Mouse (Mus musculus) embryonic facial prominence, embryonic 15.5 days (tissue): Measurements from ENCODE around the gene Ggact. TPM values are rescaled to one million over a fixed set of nuclear protein-coding genes. Genes with fewer than 3 reads are reported as not detected.
A peak's percentile ranks its signal among the peaks of the same experiment; 100 is the strongest.

Experiments
- ATAC-seq: fragments of 200-750 bp; cut with Nextera tagmentation; 2 replicates; pipeline ENCODE4 v1.8.0; 2017; ENCODE audit warnings: low read depth, moderate TSS enrichment; ENCODE audit not compliant: insufficient number of reproducible peaks, low FRiP score, low TSS enrichment
- H3K27ac ChIP-seq: fragments of 300-500 bp; sonication (generic); replicated peaks from 2 replicates; pipeline ENCODE4 v1.5.1; 2015; ENCODE audit warnings: mild to moderate bottlenecking, inconsistent platforms
- H3K27me3 ChIP-seq: fragments of 300-500 bp; sonication (generic); 2 replicates; pipeline ENCODE4 v1.6.1; 2015; ENCODE audit warnings: inconsistent platforms
- H3K36me3 ChIP-seq: fragments of 300-500 bp; sonication (generic); 2 replicates; pipeline ENCODE4 v1.6.1; 2015; ENCODE audit warnings: mild to moderate bottlenecking, inconsistent platforms
- H3K4me1 ChIP-seq: fragments of 300-500 bp; sonication (generic); 2 replicates; pipeline ENCODE4 v1.6.1; 2015; ENCODE audit warnings: inconsistent platforms
- H3K4me2 ChIP-seq: fragments of 300-500 bp; sonication (generic); replicated peaks from 2 replicates; pipeline ENCODE4 v1.6.1; 2015; ENCODE audit warnings: mild to moderate bottlenecking, inconsistent platforms
- H3K4me3 ChIP-seq: fragments of 300-500 bp; sonication (generic); replicated peaks from 2 replicates; pipeline ENCODE4 v1.5.1; 2015; ENCODE audit warnings: mild to moderate bottlenecking, inconsistent platforms
- H3K9ac ChIP-seq: fragments of 300-500 bp; sonication (generic); 2 replicates; pipeline ENCODE4 v1.6.1; 2015; ENCODE audit warnings: inconsistent platforms
- H3K9me3 ChIP-seq: fragments of 300-500 bp; sonication (generic); replicated peaks from 2 replicates; pipeline ENCODE4 v1.6.1; 2016; ENCODE audit warnings: inconsistent platforms
- WGBS: fragments of 180-500 bp; shearing (Covaris S2); methylation state at CpG from one replicate; pipeline ENCODE4 v1.1.7; 2015; 5-methylcytosine and 5-hydroxymethylcytosine counted together
- polyA plus RNA-seq: library from polyadenylated mRNA; unstranded; fragments of >200 nt; fragmentation: Nextera tagmentation; extraction: Ambion mirVana; gene quantifications from 2 replicates; pipeline ENCODE4 v1.2.1, GENCODE M21; 2015

Gene Ggact
- polyA plus RNA-seq, 1 experiment from 2014 or later: 12.5 TPM

- H3K9ac ChIP-seq: no peak overlapping the region
- H3K4me3 ChIP-seq: no peak overlapping the region
- H3K4me1 ChIP-seq: peaks cover 13% of the 10 kb centered on the region
- no peak overlapping the region for H3K4me2 ChIP-seq
- ATAC-seq: peak; percentile 71; the same call in 1 of the 2 replicates
- H3K27me3 ChIP-seq: no peaks in the 10 kb centered on the region
- H3K9me3 ChIP-seq: no peaks in the 10 kb centered on the region
- H3K27ac ChIP-seq: no peak overlapping the region
- H3K36me3 ChIP-seq: no peaks in the 10 kb centered on the region
Measured at GRCm38 (mm10) chr14:122900679-122901078, 12.9 kb downstream of the Ggact start.

- H3K27me3 ChIP-seq: no peaks in the 10 kb centered on the region
- no peaks in the 10 kb centered on the region for H3K36me3 ChIP-seq
- no peak overlapping the region for H3K27ac ChIP-seq
- H3K9ac ChIP-seq: no peak overlapping the region
- no peak overlapping the region for H3K4me3 ChIP-seq
- no peak overlapping the region for H3K4me2 ChIP-seq
- no peaks in the 10 kb centered on the region for H3K9me3 ChIP-seq
- peaks cover 13% of the 10 kb centered on the region for H3K4me1 ChIP-seq
- no peak for ATAC-seq
Measured at GRCm38 (mm10) chr14:122898550-122898949, 15.0 kb downstream of the Ggact start.

- Histone ChIP-seq H3K9me3 (no peaks in the 10 kb centered on the region), H3K4me2 (no peak overlapping the region), H3K27me3 (no peaks in the 10 kb centered on the region), H3K9ac (no peak overlapping the region), H3K4me1 (no peaks in the 10 kb centered on the region; the same call in 1 of the 2 replicates), H3K27ac (no peak overlapping the region), H3K36me3 (no peaks in the 10 kb centered on the region; the same call in 1 of the 2 replicates), H3K4me3 (no peak overlapping the region)
- no peak for ATAC-seq
- 100% methylated on average over 1 of the region's 1 CpGs for WGBS
Measured at GRCm38 (mm10) chr14:122896106-122896505, 17.5 kb downstream of the Ggact start.

GRCm38 (mm10) chr14:122891470-122891968 lies 22.0 kb downstream of the Ggact start:
- no peak for ATAC-seq
- no peaks in the 10 kb centered on the region for H3K9me3 ChIP-seq
- H3K27ac ChIP-seq: no peak overlapping the region
- WGBS: 89% methylated on average over 12 of the region's 12 CpGs
- H3K4me2 ChIP-seq: no peak overlapping the region
- H3K9ac ChIP-seq: no peak overlapping the region
- no peaks in the 10 kb centered on the region for H3K27me3 ChIP-seq
- H3K4me1 ChIP-seq: no peaks in the 10 kb centered on the region
- no peak overlapping the region for H3K4me3 ChIP-seq
- H3K36me3 ChIP-seq: no peaks in the 10 kb centered on the region; the same call in 1 of the 2 replicates

GRCm38 (mm10) chr14:122888480-122888872 lies 25.1 kb downstream of the Ggact start:
- H3K9me3 ChIP-seq: no peaks in the 10 kb centered on the region
- WGBS: 79% methylated on average over 1 of the region's 1 CpGs
- H3K27ac ChIP-seq: no peak overlapping the region
- H3K4me2 ChIP-seq: no peak overlapping the region
- ATAC-seq: no peak
- no peaks in the 10 kb centered on the region for H3K4me1 ChIP-seq
- no peak overlapping the region for H3K9ac ChIP-seq
- H3K27me3 ChIP-seq: no peaks in the 10 kb centered on the region
- H3K36me3 ChIP-seq: no peaks in the 10 kb centered on the region; the same call in 1 of the 2 replicates
- H3K4me3 ChIP-seq: no peak overlapping the region

- no peak for ATAC-seq
- Histone ChIP-seq H3K27ac (no peak overlapping the region), H3K9ac (no peak overlapping the region), H3K4me1 (peaks cover 4% of the 10 kb centered on the region; the same call in 1 of the 2 replicates), H3K4me2 (no peak overlapping the region), H3K9me3 (no peaks in the 10 kb centered on the region), H3K27me3 (no peaks in the 10 kb centered on the region), H3K36me3 (no peaks in the 10 kb centered on the region; the same call in 1 of the 2 replicates), H3K4me3 (no peak overlapping the region)
- WGBS: 83% methylated on average over 3 of the region's 3 CpGs
Measured at GRCm38 (mm10) chr14:122887702-122888479, 25.7 kb downstream of the Ggact start.

- 79% methylated on average over 1 of the region's 1 CpGs for WGBS
- peaks cover 10% of the 10 kb centered on the region for H3K4me1 ChIP-seq
- no peaks in the 10 kb centered on the region; the same call in 1 of the 2 replicates for H3K36me3 ChIP-seq
- H3K4me2 ChIP-seq: no peak overlapping the region
- H3K9ac ChIP-seq: no peak overlapping the region
- H3K4me3 ChIP-seq: no peak overlapping the region
- H3K9me3 ChIP-seq: no peaks in the 10 kb centered on the region
- no peak for ATAC-seq
- no peaks in the 10 kb centered on the region for H3K27me3 ChIP-seq
- no peak overlapping the region for H3K27ac ChIP-seq
Measured at GRCm38 (mm10) chr14:122887278-122887677, 26.3 kb downstream of the Ggact start.

GRCm38 (mm10) chr14:122885893-122886292 lies 27.7 kb downstream of the Ggact start:
- Histone ChIP-seq H3K4me2 (no peak overlapping the region), H3K4me1 (peaks cover 18% of the 10 kb centered on the region), H3K36me3 (no peaks in the 10 kb centered on the region; the same call in 1 of the 2 replicates), H3K27ac (no peak overlapping the region), H3K9me3 (no peaks in the 10 kb centered on the region), H3K9ac (no peak overlapping the region), H3K27me3 (no peaks in the 10 kb centered on the region), H3K4me3 (no peak overlapping the region)
- WGBS: 85% methylated on average over 7 of the region's 7 CpGs
- ATAC-seq: no peak

- 41% methylated on average over 10 of the region's 10 CpGs for WGBS
- no peak overlapping the region for H3K4me2 ChIP-seq
- no peak for ATAC-seq
Measured at GRCm38 (mm10) chr14:122883821-122884584, 29.6 kb downstream of the Ggact start.

GRCm38 (mm10) chr14:122883410-122883806 lies 30.1 kb downstream of the Ggact start:
- no peaks in the 10 kb centered on the region for H3K27me3 ChIP-seq
- H3K27ac ChIP-seq: no peak overlapping the region
- H3K9me3 ChIP-seq: no peaks in the 10 kb centered on the region
- H3K4me3 ChIP-seq: no peak overlapping the region
- no peak overlapping the region for H3K4me2 ChIP-seq
- 61% methylated on average over 4 of the region's 4 CpGs for WGBS
- no peaks in the 10 kb centered on the region for H3K36me3 ChIP-seq
- ATAC-seq: no peak
- H3K9ac ChIP-seq: no peak overlapping the region
- peaks cover 18% of the 10 kb centered on the region for H3K4me1 ChIP-seq

More at GRCm38 (mm10) chr14:122883821-122884584, 29.6 kb downstream of the Ggact start:
- H3K27me3 ChIP-seq: no peaks in the 10 kb centered on the region
- H3K4me1 ChIP-seq: peaks cover 18% of the 10 kb centered on the region
- H3K4me3 ChIP-seq: no peak overlapping the region
- H3K27ac ChIP-seq: no peak overlapping the region
- H3K36me3 ChIP-seq: no peaks in the 10 kb centered on the region
- H3K9me3 ChIP-seq: no peaks in the 10 kb centered on the region
- H3K9ac ChIP-seq: no peak overlapping the region

- WGBS: 67% methylated on average over 7 of the region's 7 CpGs
- Histone ChIP-seq H3K4me3 (no peak overlapping the region), H3K4me2 (no peak overlapping the region), H3K9me3 (no peaks in the 10 kb centered on the region), H3K9ac (no peak overlapping the region), H3K4me1 (peaks cover 18% of the 10 kb centered on the region), H3K27me3 (no peaks in the 10 kb centered on the region), H3K36me3 (no peaks in the 10 kb centered on the region), H3K27ac (no peak overlapping the region)
- ATAC-seq: no peak
Measured at GRCm38 (mm10) chr14:122882795-122883409, 30.7 kb downstream of the Ggact start.
